Mouse (Mus musculus) E14TG2a.4 (cell line): ENCODE data around the gene Ccr8.

ENCODE experiments used
- CTCF ChIP-seq: conservative IDR thresholded peaks from 2 replicates; pipeline ENCODE4 v1.5.1; 2014; ENCODE audit warnings: low read length
- POU5F1 ChIP-seq: IDR thresholded peaks from 2 replicates; pipeline ENCODE4 v1.6.1; 2014; ENCODE audit warnings: low read length, borderline replicate concordance

GRCm38 (mm10) chr9:120058730-120059129, 33.2 kb upstream of the Ccr8 start:
- TF ChIP-seq CTCF (no peak), POU5F1 (no peak)
